Mouse (Mus musculus) kidney, embryonic 16.5 days (tissue): ENCODE results near the gene Atp5j. TPM values are rescaled to one million over a fixed set of nuclear protein-coding genes. Genes with fewer than 3 reads are reported as not detected.

Experiments used
- ATAC-seq: fragments of 200-750 bp; cut with Nextera tagmentation; 2 replicates; pipeline ENCODE4 v1.8.0; 2017; ENCODE audit warnings: moderate TSS enrichment; ENCODE audit not compliant: low FRiP score, low TSS enrichment
- H3K27ac ChIP-seq: fragments of 300-500 bp; sonication (generic); 2 replicates; pipeline ENCODE4 v1.5.1; 2014; ENCODE audit warnings: low read length
- H3K27me3 ChIP-seq: fragments of 300-500 bp; sonication (generic); 2 replicates; pipeline ENCODE4 v1.6.1; 2014; ENCODE audit warnings: low read length, control low read depth, mixed read lengths; ENCODE audit not compliant: insufficient read depth
- H3K36me3 ChIP-seq: fragments of 300-500 bp; sonication (generic); 2 replicates; pipeline ENCODE4 v1.6.1; 2014; ENCODE audit warnings: low read length, control low read depth, mixed read lengths; ENCODE audit not compliant: insufficient read depth
- H3K4me1 ChIP-seq: fragments of 300-500 bp; sonication (generic); 2 replicates; pipeline ENCODE4 v1.6.1; 2014; ENCODE audit warnings: low read length, control low read depth, mixed read lengths; ENCODE audit not compliant: insufficient read depth
- H3K4me2 ChIP-seq: fragments of 300-500 bp; sonication (generic); replicated peaks from 2 replicates; pipeline ENCODE4 v1.6.1; 2014; ENCODE audit warnings: low read depth, low read length
- H3K4me3 ChIP-seq: fragments of 300-500 bp; sonication (generic); 2 replicates; pipeline ENCODE4 v1.5.1; 2014; ENCODE audit warnings: mild to moderate bottlenecking, low read length
- H3K9ac ChIP-seq: fragments of 300-500 bp; sonication (generic); replicated peaks from 2 replicates; pipeline ENCODE4 v1.6.1; 2014; ENCODE audit warnings: low read length
- H3K9me3 ChIP-seq: fragments of 300-500 bp; sonication (generic); 2 replicates; pipeline ENCODE4 v1.6.1; 2016; ENCODE audit warnings: low read length, control low read depth
- WGBS: fragments of 180-500 bp; shearing (Covaris S2); extraction: QIAGEN DNeasy Blood & Tissue Kit; methylation state at CpG from one replicate; pipeline ENCODE4 v1.1.7; 2014; 5-methylcytosine and 5-hydroxymethylcytosine counted together
- polyA plus RNA-seq: library from polyadenylated mRNA; unstranded; fragments of >200 nt; fragmentation: Nextera tagmentation; extraction: Ambion mirVana; gene quantifications from 2 replicates; pipeline ENCODE4 v1.2.1, GENCODE M21; 2015

Atp5j gene
- polyA plus RNA-seq, 1 experiment from 2014 or later: 993 TPM

- H3K27ac ChIP-seq: no peak overlapping the region
- 0 out of 2 replicates have a peak, but pooled peaks cover 4% of the 10 kb centered on the region for H3K9me3 ChIP-seq
- no peak overlapping the region for H3K4me3 ChIP-seq
- H3K36me3 ChIP-seq: no peaks in the 10 kb centered on the region
- no peak overlapping the region for H3K4me2 ChIP-seq
- H3K4me1 ChIP-seq: no peaks in the 10 kb centered on the region
- no peak overlapping the region for H3K9ac ChIP-seq
- H3K27me3 ChIP-seq: no peaks in the 10 kb centered on the region
- no peak for ATAC-seq
- 86% methylated on average over 14 of the region's 14 CpGs for WGBS
These were observed 42.0 kb downstream of the Atp5j start for GRCm38 (mm10) chr16:84793401-84793800.

DNA sequence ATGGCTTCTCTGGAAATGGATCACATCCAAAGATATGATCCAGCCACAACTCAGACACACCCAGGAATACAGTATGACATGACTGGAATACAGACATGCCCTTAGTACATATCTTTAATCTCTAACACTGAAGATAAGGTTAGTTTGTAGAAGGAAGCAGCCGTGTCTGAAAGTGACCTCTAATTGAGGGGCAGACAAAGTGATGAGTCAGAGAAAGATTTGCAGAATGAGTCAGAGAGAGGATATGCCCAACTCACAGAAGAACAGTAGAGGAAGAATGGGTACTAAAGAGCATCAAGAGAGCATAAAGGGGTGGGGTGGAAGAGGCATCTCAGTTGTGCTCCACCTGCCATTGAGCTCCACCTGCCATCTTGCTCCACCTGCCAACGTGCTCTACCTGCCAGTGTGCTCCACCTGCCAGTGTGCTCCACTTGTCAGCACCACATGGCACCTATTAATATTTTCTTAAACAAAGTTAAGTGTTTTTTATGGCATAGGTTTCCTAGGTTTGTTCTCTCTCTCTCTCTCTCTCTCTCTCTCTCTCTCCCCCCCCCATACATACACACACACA is 44.7 kb downstream of the Atp5j start:
- Histone ChIP-seq H3K9ac (no peak overlapping the region), H3K27me3 (no peaks in the 10 kb centered on the region), H3K9me3 (0 out of 2 replicates have a peak, but pooled peaks cover 4% of the 10 kb centered on the region), H3K4me3 (no peak overlapping the region), H3K27ac (no peak overlapping the region), H3K36me3 (no peaks in the 10 kb centered on the region), H3K4me1 (no peaks in the 10 kb centered on the region), H3K4me2 (no peak overlapping the region)
- WGBS: 79% methylated on average over 2 of the region's 2 CpGs
- no peak for ATAC-seq

DNA sequence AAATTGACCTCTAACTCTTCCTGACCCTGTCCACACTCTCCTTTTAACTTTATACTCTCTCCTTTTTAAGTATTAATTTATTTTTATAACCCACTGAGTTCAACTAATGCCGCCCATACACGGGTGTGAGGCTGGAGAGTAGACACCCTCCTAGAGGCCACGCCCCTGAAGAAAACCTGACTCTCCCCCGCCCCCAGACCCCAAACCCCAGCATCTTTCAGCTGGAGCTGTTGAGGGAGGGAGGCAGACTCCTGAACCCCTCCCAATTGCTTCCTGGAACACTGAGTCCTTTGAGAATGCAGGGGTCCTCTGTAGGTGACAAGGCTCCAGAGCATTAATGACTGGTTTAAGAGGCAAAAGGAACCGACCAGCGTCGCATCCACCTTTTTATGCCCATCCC is 50.5 kb downstream of the Atp5j start:
- no peaks in the 10 kb centered on the region for H3K9me3 ChIP-seq
- H3K4me3 ChIP-seq: no peak overlapping the region
- no peak overlapping the region for H3K9ac ChIP-seq
- no peak overlapping the region for H3K27ac ChIP-seq
- no peaks in the 10 kb centered on the region for H3K36me3 ChIP-seq
- 20% methylated on average over 7 of the region's 7 CpGs for WGBS
- H3K27me3 ChIP-seq: no peaks in the 10 kb centered on the region
- H3K4me1 ChIP-seq: no peaks in the 10 kb centered on the region
- ATAC-seq: no peak
- H3K4me2 ChIP-seq: no peak overlapping the region

GRCm38 (mm10) chr16:84783279-84783678 is 52.1 kb downstream of the Atp5j start:
- Histone ChIP-seq H3K36me3 (no peaks in the 10 kb centered on the region), H3K9me3 (peaks cover 2% of the 10 kb centered on the region; the same call in 1 of the 2 replicates), H3K9ac (no peak overlapping the region), H3K27me3 (no peaks in the 10 kb centered on the region), H3K4me3 (no peak overlapping the region), H3K4me1 (no peaks in the 10 kb centered on the region), H3K27ac (no peak overlapping the region), H3K4me2 (no peak overlapping the region)
- ATAC-seq: no peak
- 50% methylated on average over 2 of the region's 2 CpGs for WGBS

DNA sequence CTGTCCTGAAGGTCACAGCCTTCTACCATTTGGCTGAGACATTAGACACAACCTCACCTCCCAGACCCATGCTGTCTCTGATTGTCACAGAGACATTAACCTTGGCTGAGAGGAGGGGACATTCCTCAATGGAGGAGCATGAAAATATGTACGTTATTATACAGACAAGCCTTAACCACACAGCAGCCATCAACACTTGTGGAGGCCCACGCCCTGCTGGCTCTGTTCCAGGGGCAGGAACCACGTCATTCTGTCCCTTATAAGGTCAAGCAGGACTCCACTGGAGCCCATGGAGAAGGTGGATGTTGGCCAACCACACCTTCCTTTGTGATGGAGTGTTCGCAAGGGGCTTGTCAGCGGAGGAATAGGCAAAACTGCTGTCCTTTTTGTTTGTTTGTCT is 55.7 kb downstream of the Atp5j start:
- Histone ChIP-seq H3K4me2 (no peak overlapping the region), H3K9me3 (peaks cover 2% of the 10 kb centered on the region; the same call in 1 of the 2 replicates), H3K36me3 (no peaks in the 10 kb centered on the region), H3K4me1 (no peaks in the 10 kb centered on the region), H3K27me3 (peaks cover 11% of the 10 kb centered on the region), H3K27ac (no peak overlapping the region), H3K9ac (no peak overlapping the region), H3K4me3 (no peak overlapping the region)
- ATAC-seq: no peak
- WGBS: 80% methylated on average over 5 of the region's 5 CpGs

DNA sequence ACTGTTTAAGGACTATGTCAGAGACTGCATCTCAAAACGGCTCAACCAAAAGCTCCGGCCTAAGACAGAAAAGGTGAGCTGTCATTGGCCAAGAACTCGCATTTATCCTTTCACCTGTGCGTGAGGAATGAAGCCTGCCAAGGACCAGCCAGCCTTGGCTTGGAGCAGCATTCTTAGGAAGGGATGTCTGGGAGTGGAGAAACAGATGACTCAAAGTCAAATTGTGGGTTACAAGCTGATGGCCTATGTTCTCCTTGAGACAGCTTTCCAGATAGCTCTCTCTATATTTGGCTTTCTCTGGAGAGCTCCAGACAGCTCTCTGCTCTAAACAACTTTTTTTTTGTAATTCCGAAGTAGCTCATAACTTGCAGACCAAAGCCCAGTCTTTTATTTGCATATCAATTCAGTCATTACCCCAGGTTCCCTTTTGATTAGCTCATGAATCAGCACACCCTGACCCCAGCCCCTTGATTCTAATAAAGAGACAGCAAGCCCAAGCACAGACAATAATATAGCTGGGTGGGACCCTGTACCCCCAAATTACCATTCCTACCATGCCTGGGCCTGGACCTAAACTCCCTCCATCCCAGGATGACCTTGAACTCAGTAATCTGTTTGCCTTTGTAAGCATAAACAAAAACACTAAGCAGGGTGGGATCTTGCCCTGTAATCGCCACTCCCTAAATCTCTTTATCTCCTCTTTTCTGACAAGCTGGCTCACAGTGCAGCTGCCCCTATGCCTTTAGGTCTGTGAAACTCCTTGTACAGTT is 56.4 kb downstream of the Atp5j start:
- WGBS: 84% methylated on average over 6 of the region's 6 CpGs
- no peak for ATAC-seq
- H3K4me3 ChIP-seq: no peak overlapping the region
- H3K27ac ChIP-seq: no peak overlapping the region
- no peak overlapping the region for H3K9ac ChIP-seq
- H3K27me3 ChIP-seq: peaks cover 11% of the 10 kb centered on the region
- no peak overlapping the region for H3K4me2 ChIP-seq
- H3K36me3 ChIP-seq: no peaks in the 10 kb centered on the region
- H3K9me3 ChIP-seq: peaks cover 2% of the 10 kb centered on the region; the same call in 1 of the 2 replicates
- no peaks in the 10 kb centered on the region for H3K4me1 ChIP-seq

- Histone ChIP-seq H3K27ac (no peak overlapping the region), H3K36me3 (no peaks in the 10 kb centered on the region), H3K4me1 (peaks cover 3% of the 10 kb centered on the region), H3K4me3 (no peak overlapping the region), H3K9ac (no peak overlapping the region), H3K4me2 (no peak overlapping the region), H3K9me3 (peaks cover 2% of the 10 kb centered on the region; the same call in 1 of the 2 replicates), H3K27me3 (peaks cover 11% of the 10 kb centered on the region)
- no peak for ATAC-seq
- 86% methylated on average over 6 of the region's 6 CpGs for WGBS
These were observed 57.0 kb downstream of the Atp5j start for GRCm38 (mm10) chr16:84778431-84778830.

Other genes with a start within 250 kb of the Atp5j start
- 50.7 and 54.1 TPM in 2 replicates for gene Mrpl39, start 99.9 kb downstream of the Atp5j start, polyA plus RNA-seq
- 4.5 and 5.2 TPM in 2 replicates for gene Jam2, start 61.5 kb downstream of the Atp5j start, polyA plus RNA-seq
- 39.1 and 39.3 TPM in 2 replicates for gene Gabpa, start 700 bp downstream of the Atp5j start, polyA plus RNA-seq